Mouse (Mus musculus) left cerebral cortex, postnatal 25 days (tissue): Measurements from ENCODE around the gene 4930407I10Rik. TPM values are rescaled to one million over a fixed set of nuclear protein-coding genes. Genes with fewer than 3 reads are reported as not detected.

Experiments
- DNase-seq, 2 experiments: peaks; one replicate each; pipeline ENCODE4 v3.0.0; 2022; ENCODE audit warnings: low spot score in 2 of 2, mixed read lengths in 1 of 2
- intact Hi-C: fragments of 180-260 bp; cut with DNase I; formaldehyde crosslinking; loops from one replicate; pipeline ENCODE4 v1.15.1; 2025
- total RNA-seq, 2 experiments: library from RNA; stranded (reverse); gene quantifications; 2 replicates each; pipeline ENCODE4 v1.2.3; 2021

The 4930407I10Rik gene
- not detected for total RNA-seq

DNA sequence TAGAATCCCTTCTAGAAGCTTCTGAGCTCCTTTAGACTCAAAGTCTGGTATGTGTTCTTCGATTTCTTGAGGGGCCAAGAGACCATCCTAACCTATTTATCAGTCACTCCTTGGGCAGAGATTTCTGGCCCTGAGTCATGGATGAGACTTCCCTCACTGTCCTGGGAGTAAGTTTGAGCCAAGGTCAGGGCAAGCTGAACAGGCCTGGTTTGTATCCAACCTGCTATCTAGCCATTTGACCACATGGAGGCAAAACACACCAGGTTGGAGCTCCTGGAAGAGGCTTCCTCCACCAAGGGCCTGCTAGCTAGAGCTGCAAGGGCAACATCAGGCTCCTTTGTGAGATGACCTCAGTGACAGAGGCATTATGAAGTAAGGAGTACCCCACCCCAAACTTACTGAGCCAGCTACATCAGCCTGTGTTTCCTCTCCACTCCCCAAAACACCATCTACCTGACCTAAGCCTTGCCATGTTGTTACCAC, at the start of gene 4930407I10Rik:
TSS of gene 4930407I10Rik (plus strand) at position 433 of the 483 bp plus-strand sequence.
- DNase-seq: no peak
- intact Hi-C loops: no loop called here

DNA sequence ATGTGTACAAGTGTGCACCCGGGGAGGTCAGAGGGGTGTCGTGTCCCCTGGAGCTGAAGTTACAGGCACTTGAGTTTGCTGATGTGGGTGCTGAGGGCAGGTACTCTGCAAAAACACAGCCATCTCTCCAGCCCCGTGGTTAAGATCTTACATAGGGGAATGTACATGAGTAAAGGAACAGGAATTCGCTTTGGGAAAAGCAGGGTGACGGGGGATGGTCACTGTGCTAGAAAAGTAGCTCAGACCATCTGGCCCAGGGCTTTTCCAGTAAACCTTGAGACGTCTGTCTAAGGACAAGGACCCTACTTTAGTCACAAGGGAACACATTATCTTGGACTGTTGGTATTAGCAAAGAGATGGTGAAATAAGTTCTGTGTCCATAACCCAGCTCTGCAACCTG, 47.0 kb upstream of the 4930407I10Rik start:
- DNase-seq: no peak
- intact Hi-C loops: no loop called here

DNA sequence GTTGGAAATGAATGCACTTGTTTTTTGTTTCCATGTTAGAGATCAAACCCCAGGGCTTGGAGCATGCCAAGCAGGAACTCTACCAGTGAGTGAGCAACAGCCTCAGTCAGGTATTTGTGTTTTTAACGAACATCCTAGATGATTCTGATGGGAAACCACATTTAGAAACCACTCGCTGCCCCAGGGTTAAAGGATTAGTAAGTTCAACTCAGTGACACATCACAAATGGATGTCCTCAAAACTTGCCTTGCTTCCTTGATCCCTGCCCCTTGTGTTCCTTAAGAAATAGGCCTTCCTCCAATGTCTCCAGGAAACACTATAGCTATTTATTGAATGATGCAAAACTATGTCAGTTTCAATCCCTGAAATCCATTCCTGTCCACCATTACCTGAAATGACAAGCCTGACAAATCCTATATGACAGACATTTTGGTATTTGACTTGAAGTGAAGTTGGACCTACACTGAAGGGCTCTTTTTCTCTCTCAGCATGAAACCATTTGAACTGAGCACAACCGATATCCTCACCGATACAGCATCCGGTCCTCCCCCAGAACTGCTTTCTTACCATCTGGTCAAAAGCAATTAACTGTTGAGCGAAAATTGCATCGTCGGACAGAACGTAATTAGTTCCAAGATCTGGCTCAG, 44.1 kb upstream of the 4930407I10Rik start:
- DNase-seq: no peak
- intact Hi-C loops: loop anchor here (1.0 kb wide), 1 partner anchor 58 kb away; no protein-coding TSS in a partner anchor

DNA sequence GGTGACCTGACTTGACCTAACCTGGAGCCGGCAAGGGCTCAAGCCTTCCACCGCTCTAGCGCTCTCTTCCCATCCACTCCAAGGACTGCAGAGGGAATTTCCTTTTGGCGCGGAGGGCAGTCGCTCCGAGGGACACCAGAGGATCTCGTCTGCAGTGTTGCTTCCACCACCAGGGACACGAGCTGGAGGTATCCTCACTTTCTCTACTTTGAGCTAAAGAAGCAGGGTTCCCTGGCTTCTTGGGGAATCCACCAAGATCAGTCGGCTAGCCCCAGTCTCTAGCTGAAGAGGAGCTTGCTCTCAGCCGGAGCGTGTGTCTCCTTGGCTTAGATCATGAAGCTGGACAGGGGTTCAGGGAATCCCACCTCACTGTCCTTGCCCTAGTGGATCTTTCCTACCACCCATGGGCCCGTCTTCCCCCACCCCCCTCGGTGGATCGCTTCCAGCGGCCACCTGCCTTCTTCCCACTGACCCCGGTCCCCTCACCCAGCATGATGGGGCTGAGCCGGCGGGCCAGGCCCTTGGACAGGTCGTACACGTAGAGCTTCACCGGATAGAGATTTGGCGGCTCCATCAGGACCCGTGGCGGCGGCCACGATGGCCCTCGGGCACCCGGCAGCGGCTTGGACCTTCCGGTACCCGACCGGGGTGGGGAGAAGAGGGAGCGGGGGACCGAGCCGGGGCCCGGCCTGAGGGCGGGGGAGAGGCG, 43.4 kb upstream of the 4930407I10Rik start:
- DNase-seq: peak; percentile 27 to 35
- intact Hi-C loops: loop anchor here (1.0 kb wide), 1 partner anchor 58 kb away; no protein-coding TSS in a partner anchor

DNA sequence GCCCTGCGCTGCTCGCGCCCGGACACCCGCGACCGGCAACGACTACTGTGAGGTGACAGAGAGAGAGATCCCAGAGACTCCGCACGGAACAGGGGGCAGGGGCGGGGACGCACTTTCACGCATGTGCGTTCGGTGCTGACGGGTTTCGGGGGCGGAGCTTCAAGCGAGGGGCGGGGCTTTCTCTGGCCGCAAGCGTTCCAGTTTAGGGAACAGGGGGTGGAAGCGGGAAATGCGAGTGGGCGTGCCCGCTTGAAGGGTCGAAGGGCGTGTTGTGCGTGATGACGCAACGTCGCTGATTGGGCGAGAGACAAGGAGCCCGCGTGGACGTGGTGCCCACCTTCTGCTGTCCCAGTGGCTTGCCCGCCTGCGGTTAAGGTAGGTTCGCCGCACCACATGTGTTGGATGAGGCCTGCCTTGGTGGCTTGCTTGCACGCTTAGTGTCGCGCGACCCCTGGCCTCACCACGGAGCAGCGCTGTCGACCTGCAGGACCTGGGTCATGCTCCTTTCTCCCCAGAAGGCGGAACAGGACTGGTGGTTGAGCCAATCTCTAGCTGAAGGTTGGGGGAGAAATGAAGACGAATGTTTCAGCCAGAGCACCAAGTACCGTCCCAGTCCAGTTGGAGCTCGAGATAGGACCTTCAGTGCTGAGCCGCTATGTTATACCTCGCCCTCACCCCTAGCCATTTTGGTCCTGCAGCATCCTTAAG, 42.7 kb upstream of the 4930407I10Rik start:
- intact Hi-C loops: no loop called here
- DNase-seq: peak; percentile 99 to 100

DNA sequence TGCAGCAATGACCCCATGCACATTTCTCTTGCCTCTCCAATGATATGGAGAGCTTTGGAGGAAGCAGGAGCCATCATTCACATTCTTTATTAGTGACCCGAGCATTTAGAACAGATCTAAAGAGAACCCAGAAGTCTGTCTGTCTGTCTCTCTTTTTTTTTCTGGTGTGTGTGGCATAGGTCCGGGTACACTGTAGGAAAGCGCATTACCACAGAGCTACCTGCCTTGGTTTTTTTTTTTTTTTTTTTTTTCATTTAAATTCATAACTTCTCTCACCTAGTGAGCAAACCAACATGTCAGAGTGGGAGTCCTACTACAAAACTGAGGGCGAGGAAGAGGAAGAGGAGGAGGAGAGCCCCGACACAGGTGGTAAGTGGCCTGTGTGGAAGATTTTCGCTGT, 42.1 kb upstream of the 4930407I10Rik start:
- no peak for DNase-seq
- intact Hi-C loops: no loop called here

DNA sequence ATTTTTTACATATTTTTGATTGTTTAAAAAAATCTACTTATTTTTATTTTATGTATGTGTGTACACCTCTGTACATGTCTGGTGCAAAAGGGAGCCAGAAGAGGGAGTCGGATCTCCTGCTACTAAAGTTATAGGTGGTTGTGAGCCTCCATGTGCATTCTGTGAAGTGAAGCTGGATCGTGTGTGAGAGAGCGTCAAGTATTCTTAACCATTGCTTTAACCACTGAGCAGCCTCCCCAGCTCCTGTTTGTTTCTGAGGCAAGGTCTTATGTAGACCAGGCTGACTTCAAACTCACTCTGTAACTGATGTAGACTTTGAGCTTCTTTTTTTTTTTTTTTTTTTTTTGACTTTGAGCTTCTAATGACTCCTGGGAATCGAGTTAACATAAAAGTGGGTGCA, 41.5 kb upstream of the 4930407I10Rik start:
- DNase-seq: no peak
- intact Hi-C loops: no loop called here

DNA sequence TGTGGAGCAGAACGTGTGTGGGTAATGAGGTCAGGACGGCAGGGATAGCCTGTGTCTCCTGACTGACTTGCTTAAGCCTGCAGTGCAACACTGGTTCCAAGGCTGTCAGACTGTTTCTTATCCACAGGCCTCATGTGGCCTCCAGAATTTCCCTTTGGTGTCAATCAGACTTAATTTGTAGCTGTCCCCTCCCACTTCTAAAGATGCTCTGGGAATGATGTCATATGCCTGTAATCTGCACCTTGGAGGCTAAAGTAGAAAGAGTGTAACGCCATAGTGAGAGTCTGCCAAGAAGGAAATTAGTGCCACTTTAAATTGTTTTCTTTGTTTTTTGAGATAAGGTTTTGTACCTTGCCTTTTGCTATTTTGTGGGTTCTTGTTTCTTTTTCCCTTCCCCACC, 39.7 kb upstream of the 4930407I10Rik start:
- DNase-seq: no peak
- intact Hi-C loops: no loop called here

DNA sequence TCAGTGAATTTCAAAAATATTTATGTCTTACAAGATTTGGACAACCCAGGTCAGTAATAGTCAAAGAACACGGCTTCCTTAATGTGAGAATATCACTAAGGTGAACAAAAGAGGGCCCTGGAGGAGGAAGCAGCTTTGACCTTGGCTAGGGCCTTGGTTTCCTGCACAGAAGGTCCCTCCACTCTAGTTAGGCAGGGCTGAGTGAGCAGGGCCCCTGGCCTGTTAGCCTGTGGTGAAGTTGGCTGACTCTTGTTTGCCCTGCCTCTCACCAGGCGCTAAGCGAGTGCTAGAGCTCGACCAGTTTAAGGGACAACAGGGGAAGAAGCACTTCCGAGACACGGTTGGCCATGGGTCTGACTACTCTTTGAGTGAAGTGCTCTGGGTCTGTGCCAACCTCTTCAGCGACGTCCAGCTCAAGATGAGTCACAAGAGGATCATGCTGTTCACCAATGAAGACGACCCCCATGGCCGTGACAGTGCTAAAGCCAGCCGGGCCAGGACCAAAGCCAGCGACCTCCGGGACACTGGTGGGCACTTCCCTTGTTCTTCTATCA, 36.3 kb upstream of the 4930407I10Rik start:
- DNase-seq: no peak
- intact Hi-C loops: no loop called here

DNA sequence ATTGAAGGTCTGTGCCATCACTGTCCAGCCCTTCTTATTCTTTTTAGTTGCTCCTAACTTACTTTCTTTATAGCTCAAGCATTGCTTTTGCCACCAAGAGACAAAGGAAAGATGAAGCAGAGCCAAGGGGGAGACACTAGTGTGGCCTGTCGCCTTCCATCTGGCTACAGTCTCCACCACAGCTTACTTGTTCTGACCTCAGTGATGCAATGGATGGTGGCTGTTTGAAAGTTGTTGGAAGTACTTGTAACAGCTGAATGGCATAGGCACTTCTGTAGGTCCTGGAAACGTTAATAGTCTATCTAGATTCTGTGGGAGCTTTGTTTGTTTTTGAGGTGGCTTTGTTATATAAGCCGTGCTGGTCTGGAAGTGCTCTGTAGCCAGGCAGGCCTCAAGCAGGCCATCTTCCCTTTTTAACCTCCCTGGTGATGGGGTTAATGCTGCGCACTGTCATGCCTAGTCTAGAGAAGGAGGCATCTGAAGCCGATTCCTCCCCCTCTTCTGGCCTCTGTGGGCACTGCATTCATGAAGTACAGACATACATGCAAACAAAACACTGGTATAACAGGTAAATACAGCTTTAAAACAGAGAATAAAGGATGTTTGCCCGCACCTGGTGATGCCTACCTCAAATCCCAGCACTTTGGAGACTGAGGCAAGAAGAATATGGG, 34.9 kb upstream of the 4930407I10Rik start:
- no peak for DNase-seq
- intact Hi-C loops: no loop called here

DNA sequence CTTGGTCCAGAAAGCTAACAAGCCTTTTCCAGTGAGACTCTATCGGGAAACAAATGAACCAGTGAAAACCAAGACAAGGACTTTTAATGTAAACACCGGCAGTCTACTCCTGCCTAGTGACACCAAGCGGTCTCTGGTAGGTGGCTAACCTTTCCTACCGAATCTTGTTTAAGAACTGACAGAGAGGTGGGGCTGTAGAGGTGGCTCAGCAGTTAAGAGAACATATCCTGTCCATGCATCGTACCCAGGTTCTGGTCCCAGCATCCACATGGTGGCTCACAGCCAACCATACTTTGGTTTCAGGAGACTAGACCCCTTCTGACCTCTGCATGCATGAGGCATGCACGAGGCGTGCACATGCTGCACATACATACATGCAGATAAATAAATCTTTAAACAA, 31.7 kb upstream of the 4930407I10Rik start:
- DNase-seq: no peak

DNA sequence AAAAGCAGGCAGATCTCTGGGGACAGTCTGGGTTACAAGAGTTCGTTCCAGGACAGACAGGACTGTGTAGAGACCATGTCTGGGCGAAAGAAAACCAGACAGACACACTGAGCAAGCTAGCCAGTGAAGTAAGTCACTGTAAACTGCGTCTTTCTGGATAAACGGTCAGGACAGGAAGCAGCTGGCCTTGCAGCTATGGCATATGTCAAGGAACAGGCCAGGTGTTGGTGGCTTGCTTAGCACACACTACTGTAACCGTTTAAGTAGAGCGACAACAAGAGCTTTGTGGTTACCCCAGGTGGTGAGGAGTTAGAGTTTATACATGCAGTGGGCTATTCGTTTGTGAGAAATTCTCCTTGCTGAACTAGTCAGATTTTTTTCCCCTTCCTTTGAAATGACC, 31.2 kb upstream of the 4930407I10Rik start:
- intact Hi-C loops: no loop called here

More for the DNA sequence above, 31.7 kb upstream of the 4930407I10Rik start:
- intact Hi-C loops: no loop called here

DNA sequence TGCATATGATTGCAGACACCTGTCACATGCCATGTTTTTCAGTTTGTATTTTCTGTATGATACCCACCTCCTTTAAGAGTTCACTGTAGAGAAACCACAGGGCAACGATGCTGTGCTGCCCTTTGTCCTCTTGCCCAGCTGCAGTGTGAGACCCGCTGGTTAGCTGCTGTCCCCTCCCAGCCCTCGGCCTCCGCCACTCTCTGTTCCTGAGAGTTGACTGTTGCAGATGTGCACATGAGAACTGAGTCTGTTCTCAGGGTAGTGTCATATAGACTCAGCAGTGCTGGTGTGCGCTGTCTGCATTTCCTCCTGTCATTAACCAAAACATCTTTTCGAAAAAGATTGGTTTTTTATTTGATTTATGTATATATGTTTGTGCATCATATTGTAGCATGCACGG, 26.6 kb upstream of the 4930407I10Rik start:
- intact Hi-C loops: no loop called here
- DNase-seq: no peak

More for the DNA sequence above, 31.2 kb upstream of the 4930407I10Rik start:
- no peak for DNase-seq

DNA sequence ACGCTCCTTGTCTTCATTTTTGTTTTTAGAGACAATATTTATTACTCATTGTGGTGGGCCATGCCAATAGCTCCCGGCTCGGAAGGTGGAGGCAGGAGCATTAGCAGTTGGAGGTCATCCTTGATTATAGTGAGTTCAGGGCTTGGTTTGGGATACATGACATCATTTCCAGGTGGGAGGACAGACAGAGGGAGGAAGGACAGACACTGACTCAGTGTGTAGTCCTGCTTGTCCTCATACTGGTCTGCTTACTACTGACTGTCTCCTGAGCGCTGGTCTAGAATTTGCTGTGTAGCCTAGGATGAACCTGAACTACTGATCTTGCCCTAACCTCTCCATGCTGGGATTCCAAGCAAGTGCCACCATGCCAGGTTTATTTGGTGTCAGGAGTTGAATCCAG, 25.2 kb upstream of the 4930407I10Rik start, which contains the start of gene Desi1:
TSS of gene Desi1 (minus strand) at position 101 of the 400 bp plus-strand sequence.
- no peak for DNase-seq
- intact Hi-C loops: no loop called here

DNA sequence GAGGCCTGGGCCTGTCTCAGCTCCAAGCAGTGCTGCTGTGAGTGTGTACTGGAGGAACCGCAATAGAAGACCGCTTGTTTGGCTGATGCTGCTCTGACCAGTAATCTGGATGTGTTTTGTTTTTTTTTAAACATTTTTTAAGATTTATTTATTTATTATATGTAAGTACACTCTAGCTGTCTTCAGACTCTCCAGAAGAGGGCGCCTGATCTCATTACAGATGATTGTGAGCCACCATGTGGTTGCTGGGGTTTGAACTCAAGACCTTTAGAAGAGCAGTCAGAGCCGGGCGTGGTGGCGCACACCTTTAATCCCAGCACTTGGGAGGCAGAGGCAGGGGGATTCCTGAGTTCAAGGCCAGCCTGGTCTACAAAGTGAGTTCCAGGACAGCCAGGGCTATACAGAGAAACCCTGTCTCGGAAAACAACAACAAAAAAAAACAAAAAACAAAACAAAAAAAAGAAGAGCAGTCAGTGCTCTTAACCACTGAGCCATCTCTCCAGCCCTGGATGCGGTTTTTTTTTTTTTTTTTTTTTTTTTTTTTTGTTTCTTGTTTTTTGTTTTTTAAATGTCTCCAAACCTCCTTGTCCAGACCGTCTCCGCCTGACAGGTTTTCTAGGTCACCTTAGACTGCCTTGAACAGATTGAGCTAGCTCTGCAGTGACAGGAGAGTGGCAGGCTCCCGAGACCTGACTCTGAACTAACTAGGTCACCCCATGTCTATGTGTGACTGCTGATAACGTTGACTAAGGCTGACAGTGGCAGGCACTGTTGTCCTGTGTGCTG, 22.9 kb upstream of the 4930407I10Rik start:
- intact Hi-C loops: no loop called here
- DNase-seq: peak in 1 of 2 experiments; percentile 32

DNA sequence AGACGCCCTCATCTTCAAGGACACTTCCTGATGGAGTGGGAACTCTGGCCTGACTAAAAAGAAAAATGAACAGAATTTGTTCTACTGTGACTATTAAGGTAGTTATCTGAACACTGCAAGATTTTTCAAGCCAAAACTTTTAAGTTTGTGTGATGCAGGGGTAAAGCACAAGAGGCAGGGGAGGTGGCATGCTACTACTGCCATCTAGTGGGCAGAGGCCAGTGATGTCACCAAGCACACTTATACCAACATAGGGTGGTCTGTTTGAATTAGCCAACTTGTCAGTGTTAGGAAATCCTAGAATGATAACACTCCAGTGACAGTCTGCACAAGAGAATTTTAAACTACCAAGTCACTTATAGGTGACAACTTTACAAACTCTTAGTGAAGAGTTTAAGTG, 18.3 kb upstream of the 4930407I10Rik start:
- intact Hi-C loops: no loop called here
- peak; percentile 29 to 47 for DNase-seq

DNA sequence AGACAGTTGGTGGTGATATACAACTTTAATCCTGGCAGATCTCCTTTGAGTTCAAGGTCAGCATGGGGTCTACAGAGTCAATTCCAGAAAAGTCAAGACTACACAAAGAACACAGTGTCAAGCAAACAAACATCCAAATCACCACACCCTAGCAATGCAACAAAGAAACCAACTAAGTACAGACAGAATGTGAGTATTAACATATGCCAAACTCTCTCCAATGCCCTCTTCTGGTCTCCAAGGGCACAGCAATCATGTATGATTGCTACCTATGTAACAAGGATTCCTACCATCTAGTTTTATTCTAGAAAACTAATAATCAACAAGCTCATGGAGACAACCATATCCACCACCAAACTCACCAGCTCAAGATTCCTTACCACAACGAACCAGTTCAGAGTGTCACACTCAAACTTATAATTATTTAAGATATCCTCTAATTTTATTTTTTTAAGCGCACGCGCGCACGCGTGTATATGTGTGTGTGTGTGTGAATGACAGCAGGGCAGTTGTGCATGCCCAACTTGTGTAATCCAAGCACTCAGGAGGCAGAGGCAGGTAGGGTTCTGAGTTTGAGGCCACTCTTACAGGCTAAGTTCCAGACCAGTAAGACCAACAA, 14.7 kb upstream of the 4930407I10Rik start:
- intact Hi-C loops: no loop called here
- DNase-seq: peak in 1 of 2 experiments; percentile 19

DNA sequence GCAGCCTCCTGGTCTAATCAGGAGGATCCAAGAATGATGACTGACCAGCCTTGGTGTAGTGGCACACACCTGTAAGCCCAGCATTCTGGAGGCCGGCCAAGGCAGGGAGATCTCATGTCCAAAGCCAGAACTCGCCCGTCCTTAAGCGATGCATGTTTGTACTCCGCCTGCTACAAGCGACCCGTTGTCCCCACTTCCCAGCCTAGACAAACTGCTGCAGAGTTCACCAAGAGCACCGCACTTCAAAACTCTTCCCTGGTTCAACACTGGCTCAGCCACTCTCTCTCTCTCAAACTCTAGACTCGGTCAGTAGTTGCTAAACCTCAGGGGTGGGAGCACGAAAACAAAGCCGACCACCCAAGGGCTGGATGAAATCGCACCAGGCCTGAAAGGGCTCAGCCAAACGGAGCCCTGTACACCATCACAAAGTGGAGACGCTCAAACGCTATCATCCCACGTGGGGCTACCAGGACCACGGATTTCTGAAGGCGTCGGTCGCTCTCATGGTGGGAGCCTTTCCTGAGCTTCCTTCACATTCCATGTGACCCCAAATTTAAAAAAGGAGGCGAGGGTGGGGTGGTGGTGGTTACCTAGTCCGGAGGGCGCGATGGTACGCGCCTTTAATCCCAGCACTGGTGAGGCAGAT, 12.6 kb upstream of the 4930407I10Rik start:
- DNase-seq: no peak
- intact Hi-C loops: no loop called here
